Mouse (Mus musculus): Measurements from ENCODE around the gene Pde3a. TPM values are rescaled to one million over a fixed set of nuclear protein-coding genes. Genes with fewer than 3 reads are reported as not detected.

Pde3a gene
- polyA plus RNA-seq (2015; fragmentation: Nextera tagmentation; extraction: Ambion mirVana) = 4.0 and 4.1 TPM in 2 replicates

DNA sequence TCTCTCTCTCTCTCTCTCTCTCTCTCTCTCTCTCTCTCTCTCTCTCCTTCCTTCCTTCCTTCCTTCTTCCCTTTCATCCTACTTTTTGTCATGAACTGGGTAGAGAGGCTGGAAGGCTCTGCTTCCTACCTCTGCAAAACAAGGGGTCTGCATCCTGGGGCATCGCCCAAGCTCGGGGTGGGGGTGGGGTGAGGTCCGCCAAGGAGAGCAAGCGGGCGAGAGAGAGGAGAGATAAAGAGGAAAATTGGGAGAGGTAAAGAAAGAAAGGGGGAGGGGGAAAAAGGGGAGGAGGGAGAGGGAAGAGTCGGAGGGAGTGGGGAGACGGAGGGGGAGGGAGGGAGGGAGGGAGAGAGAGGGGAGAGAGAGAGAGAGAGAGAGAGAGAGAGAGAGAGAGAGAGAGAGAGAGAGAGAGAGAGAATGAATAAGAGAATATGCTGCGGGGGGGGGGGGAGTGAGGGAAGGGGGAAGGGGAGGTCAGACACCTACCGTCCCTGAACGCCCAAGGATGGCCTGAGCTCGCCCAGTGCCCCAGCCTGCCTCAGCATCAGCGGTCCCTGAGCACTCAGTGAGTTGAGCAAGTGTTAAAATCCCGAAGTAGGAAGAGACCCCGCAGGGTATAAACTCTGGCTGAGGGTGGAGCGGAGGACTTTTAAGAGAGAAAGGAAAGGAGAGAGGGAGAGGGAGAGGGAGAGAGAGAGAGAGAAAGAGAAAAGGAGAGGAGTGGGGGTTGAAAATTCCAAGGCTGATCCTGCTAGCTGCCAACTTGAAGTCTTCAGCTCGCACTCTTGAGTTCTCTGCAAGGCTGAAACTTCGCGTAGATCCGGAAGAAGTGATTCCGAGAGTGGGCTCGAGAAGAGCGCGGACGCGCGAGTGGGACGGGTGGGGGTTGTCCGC, at the start of gene Pde3a:
TSS of gene Pde3a (plus strand) at position 579 of the 894 bp plus-strand sequence.
- Histone ChIP-seq H3K27ac (replicated peaks) (peak within 1 kb of the TSS; percentile 91), H3K4me1 (replicated peaks; ENCODE audit: control insufficient read depth, insufficient read depth) (no peaks in the 10 kb centered on the region), H3K9me3 (ENCODE audit: control insufficient read depth, low read length) (no peaks in the 10 kb centered on the region), H3K9ac (ENCODE audit: low read length) (peak within 1 kb of the TSS; percentile 76), H3K4me2 (replicated peaks; ENCODE audit: low read depth) (peak within 1 kb of the TSS; percentile 65), H3K36me3 (ENCODE audit: control insufficient read depth, insufficient read depth, low read length) (no peaks in the 10 kb centered on the region; the same call in 1 of the 2 replicates), H3K27me3 (ENCODE audit: control insufficient read depth, insufficient read depth, low read length) (peaks cover 3% of the 10 kb centered on the region; the same call in 1 of the 2 replicates), H3K4me3 (ENCODE audit: low read depth, low read length) (peak within 1 kb of the TSS; percentile 69)
- DNase-seq (ENCODE audit: low spot score) (no peak), ATAC-seq (ENCODE audit: low FRiP score, low TSS enrichment) (peak; percentile 55)
- WGBS = 2% methylated on average over 27 of the region's 28 CpGs
- TF ChIP-seq EP300 (optimal IDR thresholded peaks at IDR 0.05) (no peak), CTCF (IDR thresholded peaks at IDR 0.05; ENCODE audit: low read depth) (no peak)

DNA sequence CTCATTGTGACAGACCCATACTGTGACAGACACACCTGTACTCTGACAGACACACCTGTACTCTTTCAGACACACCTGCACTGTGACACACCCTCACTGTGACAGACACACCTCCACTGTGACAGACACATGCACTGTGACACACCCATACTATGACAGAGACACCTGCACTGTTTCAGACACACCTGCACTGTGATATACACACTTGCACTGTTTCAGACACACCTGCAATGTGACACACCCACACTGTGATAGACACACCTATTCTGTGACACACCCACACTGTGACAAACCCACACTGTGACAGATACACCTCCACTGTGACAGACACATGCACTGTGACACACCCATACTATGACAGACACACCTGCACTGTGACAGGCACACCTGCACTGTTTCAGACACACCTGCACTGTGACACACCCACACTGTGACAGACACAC, 48.9 kb upstream of the Pde3a start:
- H3K9ac ChIP-seq (ENCODE audit: low read length) = no peak overlapping the region
- no peak overlapping the region for H3K4me3 ChIP-seq (ENCODE audit: low read depth, low read length)
- H3K27me3 ChIP-seq (ENCODE audit: control insufficient read depth, insufficient read depth, low read length) = no peaks in the 10 kb centered on the region
- H3K36me3 ChIP-seq (ENCODE audit: control insufficient read depth, insufficient read depth, low read length) = no peaks in the 10 kb centered on the region
- no peak for TF ChIP-seq EP300 (optimal IDR thresholded peaks at IDR 0.05)
- TF ChIP-seq CTCF (IDR thresholded peaks at IDR 0.05; ENCODE audit: low read depth) = no peak
- ATAC-seq (ENCODE audit: low FRiP score, low TSS enrichment) (peak; percentile 71), DNase-seq (ENCODE audit: low spot score) (no peak)
- no peaks in the 10 kb centered on the region for H3K4me1 ChIP-seq (replicated peaks; ENCODE audit: control insufficient read depth, insufficient read depth)
- H3K9me3 ChIP-seq (ENCODE audit: control insufficient read depth, low read length) = no peaks in the 10 kb centered on the region
- no peak overlapping the region for H3K27ac ChIP-seq (replicated peaks)
- H3K4me2 ChIP-seq (replicated peaks; ENCODE audit: low read depth) = no peak overlapping the region

DNA sequence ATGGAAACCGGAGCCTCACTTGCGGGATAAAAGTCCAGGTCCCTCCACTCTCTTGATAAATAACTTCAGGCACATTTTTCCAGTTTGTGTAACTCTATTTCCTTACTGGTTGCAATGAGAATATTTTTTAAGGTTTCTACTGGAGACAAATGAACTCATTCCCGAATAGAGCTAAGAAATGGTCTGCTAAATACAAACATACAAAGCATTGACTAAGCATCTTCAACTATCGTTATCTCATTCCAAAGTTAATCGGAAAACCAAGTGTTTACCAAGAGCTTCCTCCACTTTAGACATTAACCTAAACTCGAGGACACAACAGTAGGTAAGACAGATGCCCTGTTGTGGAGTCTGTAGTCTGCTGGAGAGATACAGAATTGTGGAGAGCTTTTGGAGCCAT, 41.5 kb upstream of the Pde3a start:
- Histone ChIP-seq H3K4me3 (ENCODE audit: low read depth, low read length) (no peak overlapping the region), H3K9me3 (ENCODE audit: control insufficient read depth, low read length) (no peaks in the 10 kb centered on the region), H3K36me3 (ENCODE audit: control insufficient read depth, insufficient read depth, low read length) (no peaks in the 10 kb centered on the region), H3K9ac (ENCODE audit: low read length) (no peak overlapping the region), H3K27ac (replicated peaks) (no peak overlapping the region), H3K4me1 (replicated peaks; ENCODE audit: control insufficient read depth, insufficient read depth) (no peaks in the 10 kb centered on the region), H3K27me3 (ENCODE audit: control insufficient read depth, insufficient read depth, low read length) (no peaks in the 10 kb centered on the region), H3K4me2 (replicated peaks; ENCODE audit: low read depth) (no peak overlapping the region)
- ATAC-seq (ENCODE audit: low FRiP score, low TSS enrichment) (no peak), DNase-seq (ENCODE audit: low spot score) (no peak)
- WGBS = 53% methylated on average over 6 of the region's 6 CpGs
- TF ChIP-seq CTCF (IDR thresholded peaks at IDR 0.05; ENCODE audit: low read depth) (no peak), EP300 (optimal IDR thresholded peaks at IDR 0.05) (no peak)

DNA sequence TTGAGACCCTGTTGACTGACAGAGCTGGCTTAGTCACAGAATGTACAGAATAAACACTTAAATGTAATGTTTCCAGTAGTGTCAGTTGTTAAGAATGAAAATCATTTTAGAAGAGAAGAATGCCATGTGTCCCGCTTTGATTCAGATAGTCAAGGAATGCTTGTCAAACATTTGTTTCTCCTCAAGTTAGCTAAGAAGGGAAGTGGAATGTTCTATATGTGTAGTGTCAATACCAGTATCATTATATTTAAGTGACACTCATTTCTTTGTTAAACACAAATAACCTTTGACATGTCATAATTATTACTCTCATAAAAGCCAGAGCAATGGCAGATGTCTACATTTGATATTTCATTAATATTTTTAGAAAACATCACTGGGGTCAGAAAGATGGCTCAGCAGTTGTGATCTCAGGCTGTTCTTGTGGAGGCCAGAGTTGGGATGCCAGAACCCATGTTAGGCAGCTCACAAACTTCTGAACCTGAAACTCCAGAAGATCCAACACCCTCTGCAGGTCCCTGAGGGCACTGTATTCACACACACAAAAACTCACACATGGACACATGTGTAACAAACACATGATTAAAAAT, 40.7 kb upstream of the Pde3a start:
- Histone ChIP-seq H3K9ac (ENCODE audit: low read length) (no peak overlapping the region), H3K4me1 (replicated peaks; ENCODE audit: control insufficient read depth, insufficient read depth) (no peaks in the 10 kb centered on the region), H3K9me3 (ENCODE audit: control insufficient read depth, low read length) (no peaks in the 10 kb centered on the region), H3K36me3 (ENCODE audit: control insufficient read depth, insufficient read depth, low read length) (no peaks in the 10 kb centered on the region), H3K27me3 (ENCODE audit: control insufficient read depth, insufficient read depth, low read length) (no peaks in the 10 kb centered on the region), H3K4me3 (ENCODE audit: low read depth, low read length) (no peak overlapping the region), H3K4me2 (replicated peaks; ENCODE audit: low read depth) (no peak overlapping the region), H3K27ac (replicated peaks) (no peak overlapping the region)
- DNase-seq (ENCODE audit: low spot score) = no peak
- WGBS = 31% methylated on average over 1 of the region's 1 CpGs
- no peak for TF ChIP-seq CTCF (IDR thresholded peaks at IDR 0.05; ENCODE audit: low read depth)
- TF ChIP-seq EP300 (optimal IDR thresholded peaks at IDR 0.05) = no peak
- no peak for ATAC-seq (ENCODE audit: low FRiP score, low TSS enrichment)

DNA sequence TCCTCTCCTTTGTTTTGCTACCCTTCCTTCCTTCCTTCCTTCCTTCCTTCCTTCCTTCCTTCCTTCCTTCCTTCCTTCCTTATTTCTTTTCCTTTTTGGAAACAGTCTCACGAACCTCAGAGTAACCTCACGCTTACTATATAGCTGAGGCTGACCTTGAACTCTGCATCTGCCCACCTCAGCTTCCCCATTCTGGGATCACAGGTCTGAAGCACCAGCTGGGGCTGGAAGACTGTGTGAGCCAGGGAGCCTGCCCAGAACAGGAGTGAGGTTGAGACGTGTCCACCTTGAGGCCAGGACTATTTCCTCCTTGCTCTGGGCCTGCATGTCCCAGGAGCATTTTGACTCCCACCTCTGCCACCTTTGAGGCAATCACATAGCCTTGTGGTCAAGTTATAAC, 39.0 kb upstream of the Pde3a start:
- TF ChIP-seq CTCF (IDR thresholded peaks at IDR 0.05; ENCODE audit: low read depth) (no peak), EP300 (optimal IDR thresholded peaks at IDR 0.05) (no peak)
- DNase-seq (ENCODE audit: low spot score) (no peak), ATAC-seq (ENCODE audit: low FRiP score, low TSS enrichment) (no peak)
- Histone ChIP-seq H3K9me3 (ENCODE audit: control insufficient read depth, low read length) (no peaks in the 10 kb centered on the region), H3K27me3 (ENCODE audit: control insufficient read depth, insufficient read depth, low read length) (no peaks in the 10 kb centered on the region), H3K4me1 (replicated peaks; ENCODE audit: control insufficient read depth, insufficient read depth) (no peaks in the 10 kb centered on the region), H3K4me3 (ENCODE audit: low read depth, low read length) (no peak overlapping the region), H3K4me2 (replicated peaks; ENCODE audit: low read depth) (no peak overlapping the region), H3K27ac (replicated peaks) (no peak overlapping the region), H3K9ac (ENCODE audit: low read length) (no peak overlapping the region), H3K36me3 (ENCODE audit: control insufficient read depth, insufficient read depth, low read length) (no peaks in the 10 kb centered on the region)
- 82% methylated on average over 3 of the region's 3 CpGs for WGBS

DNA sequence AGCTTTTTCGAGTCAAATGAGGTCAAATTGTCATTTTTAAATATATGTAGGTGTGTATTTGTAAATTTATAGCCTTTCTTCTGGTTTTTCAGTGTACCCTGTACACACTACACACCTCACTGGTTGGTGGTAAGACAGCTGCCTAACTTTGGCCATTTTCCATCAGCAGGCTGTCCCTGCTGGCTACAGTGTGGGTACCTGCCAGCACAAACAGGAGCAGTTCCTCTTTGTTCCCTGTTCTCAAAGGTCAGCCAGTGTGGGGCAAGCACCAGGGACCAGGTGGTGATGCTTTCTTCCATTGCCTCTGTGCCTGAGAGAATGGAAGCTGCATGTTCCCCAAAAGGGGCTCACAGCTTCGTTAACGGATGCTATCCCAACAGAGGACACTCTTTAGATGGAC, 28.0 kb upstream of the Pde3a start:
- H3K27ac ChIP-seq (replicated peaks) = no peak overlapping the region
- no peak for DNase-seq (ENCODE audit: low spot score)

More for the DNA sequence above, 28.0 kb upstream of the Pde3a start:
- H3K4me2 ChIP-seq (replicated peaks; ENCODE audit: low read depth) = no peak overlapping the region
- H3K27me3 ChIP-seq (ENCODE audit: control insufficient read depth, insufficient read depth, low read length) = no peaks in the 10 kb centered on the region
- WGBS = 48% methylated on average over 3 of the region's 3 CpGs
- no peaks in the 10 kb centered on the region for H3K9me3 ChIP-seq (ENCODE audit: control insufficient read depth, low read length)
- no peak overlapping the region for H3K9ac ChIP-seq (ENCODE audit: low read length)
- H3K4me1 ChIP-seq (replicated peaks; ENCODE audit: control insufficient read depth, insufficient read depth) = no peaks in the 10 kb centered on the region
- H3K4me3 ChIP-seq (ENCODE audit: low read depth, low read length) = no peak overlapping the region
- TF ChIP-seq EP300 (optimal IDR thresholded peaks at IDR 0.05) = no peak
- TF ChIP-seq CTCF (IDR thresholded peaks at IDR 0.05; ENCODE audit: low read depth) = no peak
- no peak for ATAC-seq (ENCODE audit: low FRiP score, low TSS enrichment)
- no peaks in the 10 kb centered on the region for H3K36me3 ChIP-seq (ENCODE audit: control insufficient read depth, insufficient read depth, low read length)

All from stomach, postnatal 0 days (tissue).